Mouse (Mus musculus) megakaryocyte, adult 5-6 weeks (primary cell): ENCODE measurements around the gene Rnase9. TPM values are rescaled to one million over a fixed set of nuclear protein-coding genes. Genes with fewer than 3 reads are reported as not detected.
"Not testable (repeated sequence)": the region's sequence is repeated elsewhere in the genome, so short reads cannot be mapped to it uniquely, and the experiment has no call there.

Experiments used
- ATAC-seq: 2 replicates; pipeline ENCODE4 v1.8.0; 2016; ENCODE audit warnings: mild to moderate bottlenecking, inconsistent platforms; ENCODE audit not compliant: poor library complexity, severe bottlenecking
- total RNA-seq, 2 experiments: library from RNA; stranded (forward) in 1 of 2; stranded (reverse) in 1 of 2; fragments of 153-499, 151-499 nt in 1 of 2; fragments of 221-1000, 200-1000 nt in 1 of 2; gene quantifications; 2 replicates each; pipeline versions ENCODE4 v1.2.3 to v1.2.4; 2015 to 2017

Gene Rnase9
- total RNA-seq, 2 experiments from 2014 or later, result 0.11 TPM; not detected in 1

- no peak for ATAC-seq
Observed at GRCm38 (mm10) chr14:51051941-51052340, 10.3 kb upstream of the Rnase9 start.

DNA sequence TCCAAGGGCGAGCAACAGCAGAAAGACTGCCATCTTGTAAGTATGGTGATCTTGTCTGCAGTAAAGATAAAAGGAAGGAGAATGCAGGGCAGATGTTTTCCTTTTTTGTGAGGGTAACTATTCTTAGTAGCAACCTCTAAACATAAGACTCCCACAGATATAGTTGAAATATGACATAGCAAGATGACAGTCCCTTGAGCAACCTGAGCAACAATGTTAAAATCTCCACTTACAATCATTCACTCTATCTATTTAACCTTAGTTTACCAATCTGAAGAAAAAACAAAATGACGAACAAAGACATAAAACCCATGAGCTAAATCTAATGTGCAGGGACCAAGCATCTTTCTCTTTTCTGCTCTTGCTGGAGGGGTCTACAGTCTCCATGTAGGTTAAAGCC is 8.4 kb upstream of the Rnase9 start, which contains the start of gene Rnase11:
TSS of gene Rnase11 (minus strand) at position 101 of the 400 bp plus-strand sequence.
- no peak for ATAC-seq

DNA sequence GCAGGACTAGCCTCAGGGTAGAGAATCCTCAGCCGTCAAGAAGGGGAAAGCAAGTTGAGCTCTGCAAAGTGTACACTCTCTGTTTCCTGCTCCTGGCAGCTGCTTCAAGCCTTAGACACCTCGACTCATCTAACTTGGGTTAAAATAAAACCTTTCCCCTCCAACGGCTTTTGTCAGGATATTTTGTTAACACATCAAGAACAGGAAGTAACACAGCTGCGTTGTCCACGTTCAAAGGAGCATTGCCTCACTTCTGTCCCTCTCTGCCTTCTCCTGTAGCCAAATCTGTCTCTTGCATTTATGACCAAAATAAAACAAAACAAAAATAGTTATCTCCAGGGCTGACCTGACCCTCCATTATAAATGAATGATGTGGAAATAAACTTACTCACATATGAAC is 6.2 kb upstream of the Rnase9 start:
- ATAC-seq, result peak; percentile 68; the same call in 1 of the 2 replicates

DNA sequence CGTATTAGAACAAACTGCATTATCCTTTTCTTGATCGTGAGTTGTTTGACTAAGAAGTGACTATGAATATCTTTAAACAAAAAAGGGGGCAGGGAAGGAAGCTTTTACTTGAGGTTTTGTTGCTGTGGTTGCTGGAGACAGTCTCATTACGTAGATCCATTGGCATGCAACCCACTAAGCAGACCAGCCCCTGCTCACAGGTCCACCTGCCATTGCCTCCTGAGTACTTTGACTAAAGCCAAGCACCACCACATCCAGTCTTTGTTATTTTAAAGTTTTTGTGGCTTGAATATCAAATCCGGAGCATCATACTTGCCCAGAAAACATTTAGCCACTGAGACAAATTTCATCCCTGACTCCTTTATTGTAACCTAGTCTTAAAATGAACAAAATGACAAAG is 5.5 kb downstream of the Rnase9 start:
- no peak for ATAC-seq

- ATAC-seq, result no peak
Observed at GRCm38 (mm10) chr14:51035206-51035605, 6.5 kb downstream of the Rnase9 start.

GRCm38 (mm10) chr14:51027387-51028155 is 14.1 kb downstream of the Rnase9 start:
- ATAC-seq, result 0 out of 2 replicates have a peak, but pooled peaks have one; percentile 30

GRCm38 (mm10) chr14:51026391-51027133 is 15.1 kb downstream of the Rnase9 start:
- ATAC-seq, result peak; percentile 97

GRCm38 (mm10) chr14:51024820-51025219 is 16.8 kb downstream of the Rnase9 start:
- ATAC-seq, result no peak

GRCm38 (mm10) chr14:51023457-51023856 is 18.2 kb downstream of the Rnase9 start:
- ATAC-seq, result no peak

GRCm38 (mm10) chr14:51017256-51017655 is 24.4 kb downstream of the Rnase9 start:
- no peak for ATAC-seq

- ATAC-seq, result no peak
Observed at GRCm38 (mm10) chr14:51015780-51016179, 25.9 kb downstream of the Rnase9 start.

DNA sequence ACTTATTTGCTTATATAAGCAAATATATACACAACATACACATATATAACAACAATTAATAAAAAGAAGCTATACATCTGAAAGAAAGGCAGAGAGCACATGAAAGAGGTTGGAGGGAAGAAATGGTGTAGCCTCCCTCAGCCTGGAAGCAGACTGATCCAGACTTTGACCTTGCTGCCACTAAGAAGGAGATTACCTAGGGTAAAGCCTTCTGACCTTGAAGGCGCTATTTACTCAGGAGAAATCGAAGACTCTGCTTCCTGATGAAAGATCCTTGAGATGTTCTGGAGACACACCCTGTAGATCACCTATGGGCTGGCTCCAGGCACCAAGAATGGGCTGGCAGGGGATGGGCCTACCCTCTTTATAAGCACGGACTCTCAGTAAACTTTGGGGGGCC is 26.9 kb downstream of the Rnase9 start:
- not testable (repeated sequence) for ATAC-seq

- ATAC-seq, result no peak
Observed at GRCm38 (mm10) chr14:51009572-51009971, 32.1 kb downstream of the Rnase9 start.

DNA sequence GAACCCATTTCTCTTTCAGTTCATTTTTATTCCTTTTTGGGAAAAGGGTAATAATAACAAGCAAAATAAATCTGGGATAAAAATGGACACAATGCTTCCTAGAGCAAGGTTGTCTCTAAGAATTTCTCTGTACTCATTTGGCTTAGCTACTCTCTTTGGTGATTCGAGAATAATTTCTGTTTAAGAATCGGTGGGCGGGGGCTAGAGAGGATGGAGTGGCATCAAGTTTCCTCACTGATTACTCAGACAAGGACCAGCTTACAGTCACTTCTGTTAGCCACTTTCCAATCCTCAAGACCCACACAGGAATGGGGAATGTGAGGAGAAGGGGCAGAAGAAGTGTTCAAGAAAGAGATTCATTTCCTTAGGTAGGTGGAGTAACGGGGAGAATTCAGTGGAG is 32.9 kb downstream of the Rnase9 start:
- ATAC-seq, result no peak

GRCm38 (mm10) chr14:51007914-51008713 is 33.6 kb downstream of the Rnase9 start:
- peak; percentile 74 for ATAC-seq

GRCm38 (mm10) chr14:51007152-51007801 is 34.4 kb downstream of the Rnase9 start, which contains the start of gene Rnase10:
Gene Rnase10 (plus strand): TSS chr14:51007751.
- no peak for ATAC-seq

- peak; percentile 30 for ATAC-seq
Observed at GRCm38 (mm10) chr14:50997999-50998666, 43.5 kb downstream of the Rnase9 start.

- peak; percentile 98 for ATAC-seq
Observed at GRCm38 (mm10) chr14:50997088-50997487, 44.6 kb downstream of the Rnase9 start.

DNA sequence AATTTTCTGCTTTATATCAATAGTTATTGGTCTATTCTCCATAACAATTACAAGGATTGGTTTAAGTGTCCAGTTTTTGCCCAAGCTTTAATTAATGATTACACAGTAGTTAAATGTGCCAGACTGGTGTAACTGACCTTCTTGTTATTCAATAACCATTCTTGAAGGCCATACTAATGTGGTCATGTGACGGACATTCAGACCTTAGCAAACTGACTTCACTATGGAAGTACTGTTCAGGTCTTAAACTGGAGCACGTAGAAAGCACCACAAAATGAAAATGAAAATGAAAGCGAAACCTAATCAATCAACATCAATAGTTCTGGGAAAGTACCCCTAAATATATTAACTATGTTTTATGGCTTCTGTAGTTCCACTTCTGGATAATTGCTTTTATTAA is 50.6 kb downstream of the Rnase9 start:
- ATAC-seq, result no peak
